Mouse (Mus musculus) ES-E14 (cell line): ENCODE results near the gene Pcdh11x. TPM values are rescaled to one million over a fixed set of nuclear protein-coding genes. Genes with fewer than 3 reads are reported as not detected.
"Not testable (repeated sequence)": the region's sequence is repeated elsewhere in the genome, so short reads cannot be mapped to it uniquely, and the experiment has no call there.

Experiments
- DNase-seq: peaks from one replicate; pipeline ENCODE4 v3.0.0-alpha.2; 2013; ENCODE audit warnings: low read depth, low spot score
- H3K27ac ChIP-seq: 2 replicates; pipeline ENCODE4 v1.5.1; 2012; ENCODE audit warnings: low read depth, mild to moderate bottlenecking, low read length, moderate library complexity, mixed read lengths; ENCODE audit not compliant: poor library complexity, insufficient read depth, severe bottlenecking
- H3K36me3 ChIP-seq: 2 replicates; pipeline ENCODE4 v1.6.1; 2012; ENCODE audit warnings: mild to moderate bottlenecking, low read length, moderate library complexity, mixed read lengths; ENCODE audit not compliant: control insufficient read depth, poor library complexity, insufficient read depth, severe bottlenecking
- H3K4me1 ChIP-seq, 2 experiments: fragments of 150-350 bp in 1 of 2; sonication (generic) in 1 of 2; 2 replicates each; pipeline ENCODE4 v1.6.1; 2012; ENCODE audit warnings: low read length in 2 of 2, mild to moderate bottlenecking in 1 of 2, mixed read lengths in 1 of 2; ENCODE audit not compliant: control insufficient read depth in 2 of 2, insufficient read depth in 2 of 2, poor library complexity in 1 of 2
- H3K4me3 ChIP-seq, 2 experiments: fragments of 150-350 bp in 1 of 2; sonication (generic) in 1 of 2; 2 replicates each; pipeline ENCODE4 v1.5.1; 2012; ENCODE audit warnings: low read length in 2 of 2, low read depth in 1 of 2, mild to moderate bottlenecking in 1 of 2, mixed read lengths in 1 of 2; ENCODE audit not compliant: insufficient read depth in 1 of 2, poor library complexity in 1 of 2, severe bottlenecking in 1 of 2
- H3K9ac ChIP-seq: 2 replicates; pipeline ENCODE4 v1.6.1; 2012; ENCODE audit warnings: low read depth, mild to moderate bottlenecking, low read length, mixed read lengths; ENCODE audit not compliant: poor library complexity, insufficient read depth, severe bottlenecking
- H3K9me3 ChIP-seq: fragments of 150-350 bp; sonication (generic); 2 replicates; pipeline ENCODE4 v1.6.1; 2012; ENCODE audit warnings: low read depth, mild to moderate bottlenecking, low read length; ENCODE audit not compliant: control insufficient read depth, insufficient read depth
- CHD2 ChIP-seq: IDR thresholded peaks from 2 replicates; pipeline ENCODE4 v1.6.1; 2014; ENCODE audit warnings: mild to moderate bottlenecking, low read depth, low read length, inconsistent platforms
- HCFC1 ChIP-seq: IDR thresholded peaks from 2 replicates; pipeline ENCODE4 v1.6.1; 2012; ENCODE audit warnings: low read length, inconsistent platforms, borderline replicate concordance; ENCODE audit not compliant: insufficient read depth
- MAFK ChIP-seq: IDR thresholded peaks from 2 replicates; pipeline ENCODE4 v1.6.1; 2014; ENCODE audit warnings: mild to moderate bottlenecking, low read depth, low read length, inconsistent platforms; ENCODE audit not compliant: insufficient read depth
- ZC3H11A ChIP-seq: IDR thresholded peaks from 2 replicates; pipeline ENCODE4 v1.6.1; 2012; ENCODE audit warnings: low read depth, mild to moderate bottlenecking, inconsistent platforms, low read length, borderline replicate concordance
- ZNF384 ChIP-seq: IDR thresholded peaks from 2 replicates; pipeline ENCODE4 v1.6.1; 2012; ENCODE audit warnings: low read depth, low read length, inconsistent platforms
- in situ Hi-C, 2 experiments: fragments of 600-800 bp; cut with MboI; formaldehyde crosslinking; loops; one replicate each; pipeline ENCODE4 v1.15.1; 2025; ENCODE audit warnings: low sequenced_read_pairs in 2 of 2, inconsistent platforms in 1 of 2; ENCODE audit not compliant: unreplicated experiment in 2 of 2
- total RNA-seq: library from RNA; depleted of rRNA; stranded (reverse); fragments of 300-350 nt; gene quantifications from 2 replicates; pipeline ENCODE4 v1.2.3, GENCODE M21; 2012

Pcdh11x gene
- total RNA-seq, 1 experiment, result 0.13 TPM

DNA sequence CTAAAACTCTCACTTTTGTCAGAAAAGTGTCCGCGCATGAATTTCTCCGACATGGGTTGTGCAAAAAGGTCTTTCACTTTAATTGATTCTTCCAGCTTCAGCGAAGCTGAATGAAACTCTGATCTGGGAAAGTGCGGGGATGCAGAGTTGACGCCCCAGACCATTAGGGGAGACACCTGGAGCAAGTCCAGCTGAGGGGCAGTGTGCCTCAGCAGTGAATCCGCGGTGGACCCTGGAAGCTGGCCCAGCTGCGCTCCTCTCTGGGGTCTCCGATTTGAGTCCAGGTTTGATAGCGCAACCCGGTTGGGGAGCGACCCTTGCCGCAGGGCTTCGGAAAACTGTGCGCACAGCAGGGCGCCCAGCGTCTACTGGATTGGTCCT is 831 bp downstream of the Pcdh11x start:
- no peaks in the 10 kb centered on the region for H3K4me1 ChIP-seq
- H3K4me3 ChIP-seq, result peak overlapping the region in 1 of 2 experiments; percentile 15; a peak in 1 of 4 replicates
- no peaks in the 10 kb centered on the region for H3K9me3 ChIP-seq
- in situ Hi-C loops, result no loop called here
- TF ChIP-seq CHD2 (no peak), ZC3H11A (no peak), ZNF384 (no peak), HCFC1 (no peak), MAFK (no peak)
- DNase-seq, result no peak
- H3K9ac ChIP-seq, result no peak overlapping the region
- H3K36me3 ChIP-seq, result no peaks in the 10 kb centered on the region
- H3K27ac ChIP-seq, result no peak overlapping the region

GRCm38 (mm10) chrX:120291696-120292095 is 1.6 kb downstream of the Pcdh11x start:
- no peak for TF ChIP-seq HCFC1
- TF ChIP-seq ZC3H11A, result no peak
- no peak for TF ChIP-seq ZNF384
- TF ChIP-seq CHD2, result no peak
- no peak for TF ChIP-seq MAFK
- Histone ChIP-seq H3K9me3 (no peaks in the 10 kb centered on the region), H3K27ac (no peak overlapping the region), H3K9ac (no peak overlapping the region), H3K4me3 (no peak overlapping the region), H3K4me1 (no peaks in the 10 kb centered on the region), H3K36me3 (no peaks in the 10 kb centered on the region)
- no peak for DNase-seq
- in situ Hi-C loops, result no loop called here

DNA sequence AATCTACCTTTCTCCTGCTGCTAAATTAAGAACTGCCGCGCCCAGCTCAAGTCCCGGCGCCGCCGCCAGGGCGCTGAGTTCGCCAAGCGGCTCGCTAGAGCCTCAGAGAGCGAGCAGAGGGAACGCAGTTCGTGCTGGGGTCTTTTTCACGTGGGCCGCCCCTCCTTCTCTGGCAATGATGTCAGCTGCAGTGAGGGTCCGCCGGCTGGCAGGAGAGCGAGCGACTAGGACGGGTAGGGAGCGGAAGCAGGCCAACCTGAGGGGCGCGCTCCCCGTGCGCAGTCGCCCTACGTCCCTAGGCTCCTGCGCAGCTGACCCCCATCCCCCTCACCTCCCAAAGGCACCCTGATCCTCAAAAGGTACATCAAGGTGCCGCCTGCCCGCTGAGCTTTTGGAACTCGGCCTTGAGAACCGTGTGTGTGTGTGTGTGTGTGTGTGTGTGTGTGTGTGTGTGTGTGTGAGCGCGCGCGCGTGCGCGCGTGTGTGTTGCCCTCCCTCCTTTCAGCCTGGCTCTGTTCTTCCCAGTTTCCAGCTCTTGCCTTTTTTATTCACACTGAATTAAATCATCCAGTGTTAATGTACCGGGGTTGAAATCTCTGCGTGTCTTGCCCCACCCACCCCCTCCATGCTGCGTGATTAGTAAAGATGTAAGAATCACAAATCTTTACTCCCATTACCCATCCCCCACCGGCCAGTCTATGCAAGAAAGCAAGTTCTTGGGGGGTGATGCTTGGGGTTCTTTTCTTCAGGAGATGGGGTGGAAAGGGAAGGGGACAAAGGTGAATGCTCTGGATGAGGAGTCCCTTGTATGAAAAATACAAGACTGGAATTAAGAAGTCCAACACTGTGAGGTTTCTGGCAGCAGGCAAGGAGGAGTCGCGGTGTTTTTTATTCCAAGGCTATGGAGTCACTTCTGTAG is 3.0 kb downstream of the Pcdh11x start:
- Histone ChIP-seq H3K4me1 (no peaks in the 10 kb centered on the region), H3K4me3 (peak overlapping the region; percentile 66 to 75), H3K27ac (no peak overlapping the region), H3K9ac (peak overlapping the region; percentile 69), H3K9me3 (no peaks in the 10 kb centered on the region), H3K36me3 (no peaks in the 10 kb centered on the region)
- no peak for TF ChIP-seq MAFK
- no peak for TF ChIP-seq ZNF384
- no peak for TF ChIP-seq CHD2
- TF ChIP-seq ZC3H11A, result no peak
- TF ChIP-seq HCFC1, result no peak
- no peak for DNase-seq
- in situ Hi-C loops, result no loop called here

- Histone ChIP-seq H3K36me3 (no peaks in the 10 kb centered on the region), H3K4me3 (no peak overlapping the region), H3K9ac (no peak overlapping the region), H3K9me3 (no peaks in the 10 kb centered on the region), H3K4me1 (no peaks in the 10 kb centered on the region), H3K27ac (no peak overlapping the region)
- in situ Hi-C loops, result no loop called here
- no peak for DNase-seq
- no peak for TF ChIP-seq ZNF384
- TF ChIP-seq CHD2, result no peak
- TF ChIP-seq HCFC1, result no peak
- TF ChIP-seq ZC3H11A, result no peak
- no peak for TF ChIP-seq MAFK
These were observed 11.6 kb downstream of the Pcdh11x start for GRCm38 (mm10) chrX:120301469-120302175.

DNA sequence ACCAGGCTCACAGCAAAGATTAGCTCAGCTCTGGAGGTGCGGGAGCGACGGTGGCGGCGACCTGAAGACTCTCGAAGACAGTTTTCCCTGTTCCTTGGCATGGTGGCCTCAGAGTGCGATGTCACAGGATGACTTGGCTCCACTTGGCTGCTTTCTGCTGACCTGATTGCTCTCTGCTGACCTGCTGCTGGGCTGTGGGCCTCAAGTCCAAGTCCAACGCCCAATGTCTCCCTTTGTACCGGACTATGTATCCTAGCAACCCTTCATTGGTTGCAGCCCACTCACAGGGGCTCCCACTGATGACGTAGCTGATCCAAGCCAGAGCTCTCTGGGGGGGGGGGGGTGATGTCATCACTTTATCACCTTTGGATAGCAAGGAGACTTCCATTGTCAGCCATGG is 22.9 kb downstream of the Pcdh11x start, which contains the start of gene H2afb3:
Gene H2afb3 (minus strand): TSS at position 101 of the 400 bp plus-strand sequence.
- H3K27ac ChIP-seq, H3K36me3 ChIP-seq, H3K9me3 ChIP-seq, DNase-seq, H3K9ac ChIP-seq, H3K4me3 ChIP-seq, H3K4me1 ChIP-seq, in situ Hi-C loops: not testable (repeated sequence)
